Mouse (Mus musculus): ENCODE measurements at regions not wholly inside any gene's neighbourhood (a gene's known extent, or its start where the extent isn't known, plus 50 kb on each side); places are given as distances from the start of the nearest gene placed in this dataset.

DNA sequence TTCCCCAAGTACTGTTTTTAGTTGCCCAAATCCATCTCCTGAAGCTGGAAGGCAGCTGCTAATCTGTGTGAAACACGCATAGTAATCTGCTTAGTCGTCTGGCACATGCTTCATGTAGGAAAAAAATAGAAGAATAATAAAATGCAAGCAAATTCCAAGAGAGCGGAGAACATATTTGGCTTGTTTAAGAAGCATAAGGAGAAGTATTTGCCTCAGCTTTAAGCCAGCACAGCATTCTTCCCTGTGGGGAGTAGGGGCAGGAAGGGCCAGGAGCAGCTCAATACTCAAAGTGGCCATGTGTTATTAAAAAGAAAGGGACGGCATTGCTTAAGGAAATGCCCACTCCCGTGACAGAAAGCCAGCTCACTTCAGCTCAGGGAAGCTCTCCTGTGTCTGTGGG lies 66.8 kb upstream of the Cnksr3 start:
- ATAC-seq (ENCODE audit: low read depth), result peak; percentile 57
- Histone ChIP-seq H3K9me3 (ENCODE audit: control insufficient read depth, low read length) (no peaks in the 10 kb centered on the region), H3K36me3 (ENCODE audit: control insufficient read depth, insufficient read depth, low read length) (no peaks in the 10 kb centered on the region), H3K4me3 (ENCODE audit: low read depth, low read length) (no peak overlapping the region), H3K27ac (replicated peaks; ENCODE audit: low read depth, low read length) (peak overlapping the region; percentile 61), H3K27me3 (replicated peaks; ENCODE audit: control insufficient read depth, insufficient read depth, low read length) (no peaks in the 10 kb centered on the region), H3K4me2 (ENCODE audit: low read depth, low read length) (no peak overlapping the region; the same call in 1 of the 2 replicates), H3K9ac (ENCODE audit: low read depth, low read length) (no peak overlapping the region), H3K4me1 (ENCODE audit: control insufficient read depth, insufficient read depth, low read length) (peaks cover 14% of the 10 kb centered on the region; the same call in 1 of the 2 replicates)
- peak; percentile 82 for DNase-seq (ENCODE audit: low spot score)
- 17% methylated on average over 5 of the region's 5 CpGs for WGBS

DNA sequence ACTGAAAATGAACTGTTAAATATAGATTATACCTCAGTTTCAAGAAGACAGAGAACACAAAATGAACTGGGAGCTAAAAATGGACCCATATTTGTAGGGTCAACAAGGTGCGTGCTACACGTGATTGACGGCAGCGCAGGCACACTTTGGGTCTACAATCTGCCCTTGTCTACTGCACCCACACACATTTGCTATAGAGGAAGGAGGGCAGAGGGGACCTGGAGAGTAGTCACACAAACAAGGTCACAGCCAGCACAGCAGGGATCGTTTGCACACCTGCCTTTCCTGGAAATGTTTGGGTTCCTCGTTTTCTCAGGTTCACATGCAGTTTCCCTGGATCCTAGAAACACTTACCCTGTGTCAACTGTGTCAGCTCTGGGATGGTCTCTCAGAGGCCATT lies 63.3 kb upstream of the Cnksr3 start:
- H3K9ac ChIP-seq (ENCODE audit: low read depth, low read length), result no peak overlapping the region
- DNase-seq (ENCODE audit: low spot score), result no peak
- H3K36me3 ChIP-seq (ENCODE audit: control insufficient read depth, insufficient read depth, low read length), result no peaks in the 10 kb centered on the region
- no peak overlapping the region for H3K4me3 ChIP-seq (ENCODE audit: low read depth, low read length)
- no peaks in the 10 kb centered on the region for H3K9me3 ChIP-seq (ENCODE audit: control insufficient read depth, low read length)
- H3K4me2 ChIP-seq (ENCODE audit: low read depth, low read length), result no peak overlapping the region
- H3K27ac ChIP-seq (replicated peaks; ENCODE audit: low read depth, low read length), result no peak overlapping the region
- no peaks in the 10 kb centered on the region for H3K27me3 ChIP-seq (replicated peaks; ENCODE audit: control insufficient read depth, insufficient read depth, low read length)
- H3K4me1 ChIP-seq (ENCODE audit: control insufficient read depth, insufficient read depth, low read length), result peaks cover 14% of the 10 kb centered on the region; the same call in 1 of the 2 replicates
- WGBS, result 84% methylated on average over 6 of the region's 6 CpGs
- no peak for ATAC-seq (ENCODE audit: low read depth)

DNA sequence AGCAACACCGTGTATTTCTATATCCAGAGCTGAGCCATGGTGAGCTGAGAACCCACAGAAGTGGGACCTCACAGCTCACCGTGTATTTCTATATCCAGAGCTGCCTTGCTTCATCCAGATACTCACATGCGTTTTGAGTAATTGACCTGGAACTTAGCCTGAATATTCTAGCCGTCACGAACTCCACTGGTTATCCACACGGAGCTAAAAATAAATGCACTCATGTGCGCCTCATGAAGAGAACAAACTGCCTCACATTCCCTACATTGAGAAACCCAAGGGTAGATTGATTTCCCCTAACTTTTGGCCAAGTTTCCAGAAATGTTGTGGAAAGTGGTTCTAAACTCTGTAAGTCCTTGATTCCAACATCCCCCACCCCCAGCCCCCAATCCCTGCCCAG lies 62.4 kb upstream of the Cnksr3 start:
- H3K27ac ChIP-seq (replicated peaks; ENCODE audit: low read depth, low read length), result no peak overlapping the region
- ATAC-seq (ENCODE audit: low read depth), result peak; percentile 22; the same call in 1 of the 2 replicates
- WGBS, result 42% methylated on average over 7 of the region's 7 CpGs
- peak; percentile 78 for DNase-seq (ENCODE audit: low spot score)
- H3K9me3 ChIP-seq (ENCODE audit: control insufficient read depth, low read length), result no peaks in the 10 kb centered on the region
- no peak overlapping the region for H3K4me2 ChIP-seq (ENCODE audit: low read depth, low read length)
- peaks cover 10% of the 10 kb centered on the region; the same call in 1 of the 2 replicates for H3K4me1 ChIP-seq (ENCODE audit: control insufficient read depth, insufficient read depth, low read length)
- no peaks in the 10 kb centered on the region for H3K27me3 ChIP-seq (replicated peaks; ENCODE audit: control insufficient read depth, insufficient read depth, low read length)
- H3K4me3 ChIP-seq (ENCODE audit: low read depth, low read length), result no peak overlapping the region
- H3K9ac ChIP-seq (ENCODE audit: low read depth, low read length), result no peak overlapping the region
- H3K36me3 ChIP-seq (ENCODE audit: control insufficient read depth, insufficient read depth, low read length), result no peaks in the 10 kb centered on the region

DNA sequence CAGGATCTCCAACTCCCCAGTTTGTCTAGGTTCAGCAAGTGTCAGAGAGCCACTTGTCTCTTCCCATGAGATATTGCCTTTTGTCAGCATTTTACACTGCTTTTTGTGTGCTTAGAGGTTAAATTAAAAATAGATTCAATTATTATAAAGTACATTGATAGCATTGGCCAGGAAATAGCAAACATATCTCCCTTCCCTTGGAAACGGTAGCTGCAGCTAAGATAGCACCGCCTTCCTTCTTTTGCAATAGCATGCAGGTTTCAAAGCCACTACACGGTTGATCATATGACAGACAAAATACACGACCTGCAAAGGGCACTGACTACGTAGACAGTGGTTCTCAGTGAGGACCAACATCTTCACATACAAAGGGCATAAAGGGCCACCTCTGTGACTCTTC lies 59.1 kb upstream of the Cnksr3 start:
- Histone ChIP-seq H3K9me3 (ENCODE audit: control insufficient read depth, low read length) (no peaks in the 10 kb centered on the region), H3K27me3 (replicated peaks; ENCODE audit: control insufficient read depth, insufficient read depth, low read length) (no peaks in the 10 kb centered on the region), H3K4me3 (ENCODE audit: low read depth, low read length) (no peak overlapping the region), H3K9ac (ENCODE audit: low read depth, low read length) (no peak overlapping the region), H3K27ac (replicated peaks; ENCODE audit: low read depth, low read length) (no peak overlapping the region), H3K4me2 (ENCODE audit: low read depth, low read length) (no peak overlapping the region), H3K4me1 (ENCODE audit: control insufficient read depth, insufficient read depth, low read length) (no peaks in the 10 kb centered on the region), H3K36me3 (ENCODE audit: control insufficient read depth, insufficient read depth, low read length) (no peaks in the 10 kb centered on the region)
- 69% methylated on average over 5 of the region's 5 CpGs for WGBS
- ATAC-seq (ENCODE audit: low read depth) (no peak), DNase-seq (ENCODE audit: low spot score) (no peak)

DNA sequence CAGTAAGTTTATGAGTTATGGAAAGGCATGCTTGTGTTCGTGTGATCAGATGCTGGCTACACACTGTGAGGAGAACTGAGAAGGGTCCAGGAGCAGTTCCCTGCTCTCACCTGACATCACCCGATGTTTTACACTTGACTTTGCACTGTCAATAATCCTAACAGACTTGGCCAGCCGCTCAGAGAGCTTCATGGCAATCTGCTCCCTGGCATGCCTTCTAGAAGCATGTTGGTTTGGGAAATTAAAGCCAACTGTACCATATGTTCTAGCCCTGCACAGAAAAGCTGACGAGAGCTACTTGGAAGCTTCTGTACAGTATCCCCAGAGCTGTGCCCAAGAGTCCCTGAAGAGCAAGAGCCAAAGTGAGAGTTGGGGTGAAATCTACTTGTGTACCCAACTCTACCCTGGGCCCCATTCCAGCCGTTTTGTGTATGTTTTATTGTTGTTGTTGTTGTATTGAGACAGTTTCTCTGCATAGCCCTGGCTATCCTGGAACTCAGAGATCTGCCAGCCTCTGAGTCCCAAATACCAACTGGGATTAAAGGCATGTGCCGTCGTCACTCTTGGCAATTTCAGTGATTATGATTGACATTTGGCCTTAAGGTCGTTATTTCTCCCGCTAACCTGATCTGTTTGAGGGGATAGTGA lies 56.5 kb upstream of the Cnksr3 start:
- H3K36me3 ChIP-seq (ENCODE audit: control insufficient read depth, insufficient read depth, low read length), result no peaks in the 10 kb centered on the region
- no peak overlapping the region for H3K4me3 ChIP-seq (ENCODE audit: low read depth, low read length)
- 0 out of 2 replicates have a peak, but pooled peaks cover 3% of the 10 kb centered on the region for H3K9me3 ChIP-seq (ENCODE audit: control insufficient read depth, low read length)
- ATAC-seq (ENCODE audit: low read depth) (no peak), DNase-seq (ENCODE audit: low spot score) (peak; percentile 41)
- H3K9ac ChIP-seq (ENCODE audit: low read depth, low read length), result no peak overlapping the region
- 42% methylated on average over 9 of the region's 9 CpGs for WGBS
- no peak overlapping the region for H3K4me2 ChIP-seq (ENCODE audit: low read depth, low read length)
- no peak overlapping the region for H3K27ac ChIP-seq (replicated peaks; ENCODE audit: low read depth, low read length)
- peaks cover 3% of the 10 kb centered on the region; the same call in 1 of the 2 replicates for H3K4me1 ChIP-seq (ENCODE audit: control insufficient read depth, insufficient read depth, low read length)
- H3K27me3 ChIP-seq (replicated peaks; ENCODE audit: control insufficient read depth, insufficient read depth, low read length), result no peaks in the 10 kb centered on the region

DNA sequence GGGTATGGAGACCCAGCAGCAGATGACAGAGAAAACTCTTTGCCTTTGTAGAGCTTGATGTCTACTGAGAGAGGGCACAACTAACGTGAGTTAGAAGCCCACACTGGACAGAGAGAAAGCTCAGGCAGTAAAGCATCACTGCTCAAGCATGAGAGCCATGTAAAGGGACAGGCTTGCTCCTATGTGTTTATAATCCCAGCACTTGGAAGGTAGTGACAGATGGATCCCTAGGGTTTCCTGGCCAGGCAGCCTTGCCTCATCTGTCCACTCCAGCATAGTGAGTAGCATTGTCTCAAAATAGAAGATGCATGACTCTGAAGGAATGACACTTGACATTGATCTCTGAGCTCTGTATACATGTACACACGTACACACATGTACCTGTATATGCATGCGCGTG lies 55.9 kb upstream of the Cnksr3 start:
- Histone ChIP-seq H3K9ac (ENCODE audit: low read depth, low read length) (no peak overlapping the region), H3K4me1 (ENCODE audit: control insufficient read depth, insufficient read depth, low read length) (peaks cover 3% of the 10 kb centered on the region; the same call in 1 of the 2 replicates), H3K9me3 (ENCODE audit: control insufficient read depth, low read length) (0 out of 2 replicates have a peak, but pooled peaks cover 4% of the 10 kb centered on the region), H3K27ac (replicated peaks; ENCODE audit: low read depth, low read length) (no peak overlapping the region), H3K36me3 (ENCODE audit: control insufficient read depth, insufficient read depth, low read length) (no peaks in the 10 kb centered on the region), H3K27me3 (replicated peaks; ENCODE audit: control insufficient read depth, insufficient read depth, low read length) (no peaks in the 10 kb centered on the region), H3K4me3 (ENCODE audit: low read depth, low read length) (no peak overlapping the region), H3K4me2 (ENCODE audit: low read depth, low read length) (no peak overlapping the region)
- no peak for DNase-seq (ENCODE audit: low spot score)
- no peak for ATAC-seq (ENCODE audit: low read depth)
- 91% methylated on average over 4 of the region's 4 CpGs for WGBS

DNA sequence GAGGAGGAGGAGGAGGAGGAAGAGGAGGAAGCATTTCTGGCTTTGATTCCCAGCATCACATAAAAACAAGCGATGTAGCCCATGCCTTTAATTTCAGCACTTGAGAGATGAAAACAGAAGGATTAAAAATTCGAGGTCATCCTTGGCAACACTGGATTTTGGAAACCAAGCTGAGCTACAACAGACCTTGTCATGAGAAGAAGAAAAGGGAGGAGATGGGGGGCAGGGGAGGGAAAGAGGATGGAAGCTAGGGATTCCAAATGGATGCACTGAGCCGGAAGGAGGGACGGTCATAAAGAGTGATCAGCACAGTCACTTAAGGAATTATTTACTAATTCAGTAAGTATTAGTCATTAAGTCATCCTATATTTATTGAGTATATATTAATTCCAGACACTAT lies 55.1 kb upstream of the Cnksr3 start:
- 81% methylated on average over 4 of the region's 4 CpGs for WGBS
- ATAC-seq (ENCODE audit: low read depth) (no peak), DNase-seq (ENCODE audit: low spot score) (no peak)
- Histone ChIP-seq H3K27ac (replicated peaks; ENCODE audit: low read depth, low read length) (no peak overlapping the region), H3K9ac (ENCODE audit: low read depth, low read length) (no peak overlapping the region), H3K9me3 (ENCODE audit: control insufficient read depth, low read length) (0 out of 2 replicates have a peak, but pooled peaks cover 4% of the 10 kb centered on the region), H3K27me3 (replicated peaks; ENCODE audit: control insufficient read depth, insufficient read depth, low read length) (no peaks in the 10 kb centered on the region), H3K36me3 (ENCODE audit: control insufficient read depth, insufficient read depth, low read length) (no peaks in the 10 kb centered on the region), H3K4me2 (ENCODE audit: low read depth, low read length) (no peak overlapping the region), H3K4me1 (ENCODE audit: control insufficient read depth, insufficient read depth, low read length) (peaks cover 3% of the 10 kb centered on the region; the same call in 1 of the 2 replicates), H3K4me3 (ENCODE audit: low read depth, low read length) (no peak overlapping the region)

DNA sequence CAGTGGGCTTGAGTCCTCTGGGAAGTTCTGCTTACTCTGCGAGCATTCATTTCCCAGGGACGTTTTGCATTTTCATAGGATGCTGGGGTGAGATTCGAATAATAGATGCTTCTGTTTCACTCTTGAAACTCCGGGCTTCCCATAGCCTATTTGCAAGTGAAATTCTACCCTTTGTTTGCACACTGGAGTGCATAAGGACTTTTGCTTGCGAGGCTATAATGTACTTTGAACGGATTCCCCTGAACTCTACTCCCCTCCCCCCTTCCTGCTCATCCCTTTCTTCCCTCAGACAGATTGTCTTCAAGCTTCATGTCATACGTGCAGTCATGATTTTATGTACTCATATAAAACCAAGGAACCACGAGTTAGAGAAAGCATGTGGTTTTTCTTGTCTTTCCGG lies 53.4 kb upstream of the Cnksr3 start:
- Histone ChIP-seq H3K27ac (replicated peaks; ENCODE audit: low read depth, low read length) (no peak overlapping the region), H3K9ac (ENCODE audit: low read depth, low read length) (no peak overlapping the region), H3K27me3 (replicated peaks; ENCODE audit: control insufficient read depth, insufficient read depth, low read length) (no peaks in the 10 kb centered on the region), H3K4me1 (ENCODE audit: control insufficient read depth, insufficient read depth, low read length) (peaks cover 4% of the 10 kb centered on the region; the same call in 1 of the 2 replicates), H3K4me3 (ENCODE audit: low read depth, low read length) (no peak overlapping the region), H3K36me3 (ENCODE audit: control insufficient read depth, insufficient read depth, low read length) (no peaks in the 10 kb centered on the region), H3K4me2 (ENCODE audit: low read depth, low read length) (no peak overlapping the region), H3K9me3 (ENCODE audit: control insufficient read depth, low read length) (0 out of 2 replicates have a peak, but pooled peaks cover 4% of the 10 kb centered on the region)
- WGBS, result 28% methylated on average over 9 of the region's 9 CpGs
- DNase-seq (ENCODE audit: low spot score), result peak; percentile 34
- ATAC-seq (ENCODE audit: low read depth), result no peak

DNA sequence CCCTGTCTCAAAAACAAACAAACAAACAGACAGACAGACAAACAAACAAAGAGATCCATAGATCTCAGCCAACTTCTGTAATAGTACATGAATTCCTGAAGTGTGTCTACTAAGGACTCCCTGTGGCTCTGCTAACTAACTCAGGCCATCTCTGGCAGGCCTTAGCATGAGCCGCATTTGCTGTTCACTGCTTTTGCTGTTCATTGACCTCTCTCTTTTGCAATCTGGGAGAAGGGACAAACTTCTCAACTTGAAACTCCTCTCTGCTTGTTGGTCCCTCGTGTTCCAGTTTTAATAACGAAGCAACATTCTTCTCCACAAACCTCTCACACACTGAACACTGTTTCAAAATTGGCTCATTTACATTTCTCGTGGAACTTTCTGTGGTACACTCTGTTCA lies 52.7 kb upstream of the Cnksr3 start:
- Histone ChIP-seq H3K36me3 (ENCODE audit: control insufficient read depth, insufficient read depth, low read length) (no peaks in the 10 kb centered on the region), H3K4me3 (ENCODE audit: low read depth, low read length) (no peak overlapping the region), H3K9me3 (ENCODE audit: control insufficient read depth, low read length) (0 out of 2 replicates have a peak, but pooled peaks cover 4% of the 10 kb centered on the region), H3K27me3 (replicated peaks; ENCODE audit: control insufficient read depth, insufficient read depth, low read length) (no peaks in the 10 kb centered on the region), H3K4me2 (ENCODE audit: low read depth, low read length) (no peak overlapping the region), H3K27ac (replicated peaks; ENCODE audit: low read depth, low read length) (no peak overlapping the region), H3K9ac (ENCODE audit: low read depth, low read length) (no peak overlapping the region), H3K4me1 (ENCODE audit: control insufficient read depth, insufficient read depth, low read length) (peaks cover 11% of the 10 kb centered on the region; the same call in 1 of the 2 replicates)
- DNase-seq (ENCODE audit: low spot score), result no peak
- ATAC-seq (ENCODE audit: low read depth), result no peak
- 90% methylated on average over 4 of the region's 4 CpGs for WGBS
